Mouse (Mus musculus) intestine, embryonic 14.5 days (tissue): ENCODE results near the gene Tmed6. TPM values are rescaled to one million over a fixed set of nuclear protein-coding genes. Genes with fewer than 3 reads are reported as not detected.
"Not testable (repeated sequence)": the region's sequence is repeated elsewhere in the genome, so short reads cannot be mapped to it uniquely, and the experiment has no call there.

ENCODE experiments used
- ATAC-seq: fragments of 200-750 bp; cut with Nextera tagmentation; replicated peaks from 2 replicates; pipeline ENCODE4 v1.8.0; 2017; ENCODE audit warnings: low read depth, moderate number of reproducible peaks, moderate TSS enrichment, moderate library complexity; ENCODE audit not compliant: low FRiP score, low TSS enrichment
- DNase-seq: peaks from one replicate; pipeline ENCODE4 v3.0.0-alpha.2; 2018; ENCODE audit warnings: low spot score
- H3K27ac ChIP-seq: fragments of 300-500 bp; sonication (generic); 2 replicates; pipeline ENCODE4 v1.5.1; 2014; ENCODE audit warnings: low read depth, mild to moderate bottlenecking, control low read depth
- H3K27me3 ChIP-seq: fragments of 300-500 bp; sonication (generic); replicated peaks from 2 replicates; pipeline ENCODE4 v1.6.1; 2014; ENCODE audit warnings: low read length, control low read depth; ENCODE audit not compliant: control insufficient read depth, insufficient read depth
- H3K36me3 ChIP-seq: fragments of 300-500 bp; sonication (generic); 2 replicates; pipeline ENCODE4 v1.6.1; 2014; ENCODE audit warnings: low read length, control low read depth; ENCODE audit not compliant: control insufficient read depth, insufficient read depth
- H3K4me1 ChIP-seq: fragments of 300-500 bp; sonication (generic); replicated peaks from 2 replicates; pipeline ENCODE4 v1.6.1; 2014; ENCODE audit warnings: low read length, control low read depth, mixed read lengths; ENCODE audit not compliant: control insufficient read depth, insufficient read depth
- H3K4me2 ChIP-seq: fragments of 300-500 bp; sonication (generic); 2 replicates; pipeline ENCODE4 v1.6.1; 2014; ENCODE audit warnings: low read length
- H3K4me3 ChIP-seq: fragments of 300-500 bp; sonication (generic); 2 replicates; pipeline ENCODE4 v1.5.1; 2014; ENCODE audit warnings: low read depth, low read length, control low read depth, mixed read lengths
- H3K9ac ChIP-seq: fragments of 300-500 bp; sonication (generic); 2 replicates; pipeline ENCODE4 v1.6.1; 2014; ENCODE audit warnings: mild to moderate bottlenecking, low read length
- H3K9me3 ChIP-seq: fragments of 300-500 bp; sonication (generic); 2 replicates; pipeline ENCODE4 v1.6.1; 2016; ENCODE audit warnings: low read length, control low read depth; ENCODE audit not compliant: control insufficient read depth
- WGBS: fragments of 180-500 bp; shearing (Covaris S2); extraction: QIAGEN DNeasy Blood & Tissue Kit; methylation state at CpG from one replicate; pipeline ENCODE4 v1.1.7; 2014; 5-methylcytosine and 5-hydroxymethylcytosine counted together
- polyA plus RNA-seq: library from polyadenylated mRNA; unstranded; fragments of >200 nt; fragmentation: Nextera tagmentation; extraction: Ambion mirVana; gene quantifications from 2 replicates; pipeline ENCODE4 v1.2.1, GENCODE M21; 2014

Tmed6 gene
- polyA plus RNA-seq, 1 experiment from 2014 or later, result 21.3 TPM

DNA sequence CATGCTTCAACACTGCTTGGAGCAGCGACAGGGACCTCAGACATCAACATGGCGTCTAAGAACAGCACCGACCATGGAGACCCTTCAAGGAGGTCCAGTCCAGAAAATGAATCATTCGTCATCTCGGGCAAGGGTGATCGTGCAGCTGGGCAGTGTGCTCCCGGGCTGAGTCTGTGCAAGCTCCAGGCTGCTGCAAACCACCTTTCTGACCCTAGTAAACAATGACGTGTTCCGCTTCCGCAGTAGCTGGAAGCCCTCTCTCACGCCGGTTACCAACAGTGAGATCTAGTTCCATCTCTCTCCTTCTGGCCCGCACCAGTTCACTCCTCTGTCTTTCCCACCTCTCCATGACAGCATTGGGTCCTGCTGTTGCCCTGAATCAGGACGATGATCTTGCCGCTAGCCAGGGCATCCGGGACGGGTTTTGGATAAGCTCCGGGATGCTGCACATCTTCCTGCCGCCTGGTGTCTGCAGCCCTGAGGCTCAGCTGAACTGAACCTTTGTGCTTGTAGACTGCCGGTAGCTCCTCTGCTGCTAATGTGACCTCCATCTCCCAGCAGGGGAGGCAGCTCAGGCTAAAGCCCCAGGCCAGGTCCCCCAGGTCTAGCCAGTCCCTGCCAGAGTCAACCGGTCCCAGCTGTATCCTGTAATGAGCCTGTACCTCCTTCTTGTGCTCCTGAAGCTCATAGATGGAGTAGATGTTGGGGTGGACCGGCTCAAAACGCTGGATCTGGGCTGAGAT lies 43.7 kb upstream of the Tmed6 start:
- WGBS, result 49% methylated on average over 23 of the region's 23 CpGs
- Histone ChIP-seq H3K9ac (peak overlapping the region; percentile 32; the same call in 1 of the 2 replicates), H3K27me3 (no peaks in the 10 kb centered on the region), H3K4me2 (peak overlapping the region; percentile 42), H3K4me3 (peak overlapping the region; percentile 21), H3K36me3 (no peaks in the 10 kb centered on the region), H3K4me1 (no peaks in the 10 kb centered on the region), H3K9me3 (no peaks in the 10 kb centered on the region), H3K27ac (peak overlapping the region; percentile 13; the same call in 1 of the 2 replicates)
- no peak for DNase-seq
- ATAC-seq, result 0 out of 2 replicates have a peak, but pooled peaks have one; percentile 43

DNA sequence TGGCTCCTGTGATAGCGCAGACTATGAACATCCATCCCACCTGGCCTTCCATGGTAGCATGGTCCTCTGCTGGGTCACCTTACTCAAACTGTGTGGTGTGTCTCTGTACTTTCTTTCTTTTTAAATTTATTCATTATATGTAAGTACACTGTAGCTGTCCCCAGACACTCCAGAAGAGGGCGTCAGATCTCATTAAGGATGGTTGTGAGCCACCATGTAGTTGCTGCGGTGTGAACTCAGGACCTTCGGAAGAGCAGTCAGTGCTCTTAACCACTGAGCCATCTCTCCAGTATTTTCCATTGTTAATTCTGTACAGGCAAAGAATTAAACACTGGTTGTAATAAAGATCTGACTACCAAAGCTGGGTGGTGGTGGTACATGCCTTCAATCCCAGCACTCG lies 42.6 kb upstream of the Tmed6 start:
- not testable (repeated sequence) for H3K4me2 ChIP-seq, H3K36me3 ChIP-seq, ATAC-seq, H3K9me3 ChIP-seq, DNase-seq, H3K27me3 ChIP-seq, H3K4me3 ChIP-seq, H3K27ac ChIP-seq, H3K4me1 ChIP-seq, H3K9ac ChIP-seq
- 94% methylated on average over 5 of the region's 5 CpGs for WGBS

DNA sequence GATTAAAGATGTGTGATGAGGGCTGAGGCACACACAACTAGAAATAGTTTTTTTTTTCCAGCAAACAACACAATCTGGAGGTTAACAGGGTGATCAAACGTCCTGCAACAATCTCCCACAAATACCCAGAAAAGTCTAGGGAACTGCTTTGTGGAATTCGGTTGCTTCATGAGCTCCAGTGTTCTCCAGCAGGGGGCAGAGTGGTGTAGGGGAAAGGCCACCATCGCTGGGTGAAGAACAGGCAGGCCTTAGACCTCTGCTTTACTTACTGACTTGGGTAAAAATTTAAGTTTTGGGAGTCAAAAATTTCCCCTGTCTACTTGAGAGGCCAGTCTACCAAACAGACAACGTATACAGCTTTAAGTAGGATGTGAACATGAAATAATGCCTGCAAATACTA lies 39.1 kb upstream of the Tmed6 start:
- ATAC-seq (no peak), DNase-seq (peak; percentile 93)
- Histone ChIP-seq H3K27me3 (no peaks in the 10 kb centered on the region), H3K9me3 (no peaks in the 10 kb centered on the region), H3K27ac (no peak overlapping the region), H3K4me1 (no peaks in the 10 kb centered on the region), H3K9ac (no peak overlapping the region), H3K36me3 (no peaks in the 10 kb centered on the region), H3K4me3 (no peak overlapping the region), H3K4me2 (no peak overlapping the region)
- 13% methylated on average over 4 of the region's 4 CpGs for WGBS

DNA sequence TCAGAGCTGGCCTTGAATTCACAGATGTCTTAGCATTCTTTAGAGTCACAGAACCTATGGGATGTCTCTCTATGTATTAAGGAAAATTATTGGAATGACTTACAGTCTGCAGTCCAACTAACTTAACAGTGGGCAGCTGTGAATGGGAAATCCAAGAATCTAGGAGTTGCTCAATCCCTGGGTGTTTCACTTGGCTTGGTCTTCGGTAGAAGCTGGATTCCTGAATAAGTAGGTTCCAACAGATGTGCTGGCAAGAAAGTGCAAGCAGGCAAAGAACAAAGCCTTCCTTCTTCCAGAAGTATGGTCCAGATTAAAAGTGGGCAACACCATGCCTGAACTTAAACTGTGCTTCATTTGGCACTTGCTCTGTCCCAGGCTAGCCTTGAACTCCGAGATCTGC lies 35.2 kb upstream of the Tmed6 start:
- no peaks in the 10 kb centered on the region for H3K27me3 ChIP-seq
- WGBS, result 75% methylated on average over 2 of the region's 2 CpGs
- H3K4me2 ChIP-seq, result no peak overlapping the region
- H3K9me3 ChIP-seq, result no peaks in the 10 kb centered on the region
- no peak overlapping the region for H3K27ac ChIP-seq
- ATAC-seq, result no peak
- no peaks in the 10 kb centered on the region for H3K4me1 ChIP-seq
- no peak for DNase-seq
- H3K4me3 ChIP-seq, result no peak overlapping the region
- no peak overlapping the region for H3K9ac ChIP-seq
- no peaks in the 10 kb centered on the region for H3K36me3 ChIP-seq

DNA sequence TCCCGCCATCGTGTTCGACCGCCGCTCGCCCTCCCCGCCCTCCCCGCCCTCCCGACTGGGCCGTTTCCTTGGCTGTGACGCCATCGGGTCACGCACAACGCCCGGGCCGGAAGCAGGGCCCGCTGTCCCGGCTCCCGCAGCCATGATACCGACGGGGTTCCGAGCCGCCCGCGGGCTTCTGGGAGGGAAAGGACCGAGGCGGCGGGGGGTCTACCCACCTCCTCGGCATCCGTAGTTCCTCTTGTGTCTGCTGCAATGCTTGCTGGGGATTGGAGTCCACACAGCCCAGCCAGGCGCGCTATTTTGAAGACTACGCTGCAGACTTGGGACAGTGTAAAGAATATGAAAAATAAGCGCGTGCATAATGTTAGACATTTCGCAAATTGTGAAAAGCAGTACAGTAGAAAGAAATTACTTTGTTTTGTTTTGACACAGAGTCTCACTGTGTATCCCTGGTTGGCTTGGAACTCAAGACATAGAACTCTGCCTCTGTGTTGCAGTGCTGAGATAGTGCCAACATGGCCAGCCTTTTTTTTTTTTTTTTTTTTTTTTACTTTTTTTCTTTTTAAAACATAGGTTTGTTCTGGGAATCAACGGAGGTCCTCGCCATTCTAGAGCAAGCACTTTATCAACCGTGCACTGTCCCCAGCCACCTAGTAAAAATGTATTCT lies 31.1 kb upstream of the Tmed6 start, which contains the start of gene Terf2:
Gene Terf2, minus strand, starts transcription at position 182 of the 671 bp plus-strand sequence.
- H3K27me3 ChIP-seq, result no peaks in the 10 kb centered on the region
- H3K4me2 ChIP-seq, result peak within 1 kb of the TSS; percentile 77
- H3K9me3 ChIP-seq, result no peaks in the 10 kb centered on the region
- peaks cover 30% of the 10 kb centered on the region for H3K36me3 ChIP-seq
- H3K27ac ChIP-seq, result peak within 1 kb of the TSS; percentile 90
- WGBS, result 3% methylated on average over 34 of the region's 39 CpGs
- H3K9ac ChIP-seq, result peak within 1 kb of the TSS; percentile 89
- peaks cover 14% of the 10 kb centered on the region for H3K4me1 ChIP-seq
- DNase-seq, result peak; percentile 96
- peak; percentile 95 for ATAC-seq
- peak within 1 kb of the TSS; percentile 87 for H3K4me3 ChIP-seq

DNA sequence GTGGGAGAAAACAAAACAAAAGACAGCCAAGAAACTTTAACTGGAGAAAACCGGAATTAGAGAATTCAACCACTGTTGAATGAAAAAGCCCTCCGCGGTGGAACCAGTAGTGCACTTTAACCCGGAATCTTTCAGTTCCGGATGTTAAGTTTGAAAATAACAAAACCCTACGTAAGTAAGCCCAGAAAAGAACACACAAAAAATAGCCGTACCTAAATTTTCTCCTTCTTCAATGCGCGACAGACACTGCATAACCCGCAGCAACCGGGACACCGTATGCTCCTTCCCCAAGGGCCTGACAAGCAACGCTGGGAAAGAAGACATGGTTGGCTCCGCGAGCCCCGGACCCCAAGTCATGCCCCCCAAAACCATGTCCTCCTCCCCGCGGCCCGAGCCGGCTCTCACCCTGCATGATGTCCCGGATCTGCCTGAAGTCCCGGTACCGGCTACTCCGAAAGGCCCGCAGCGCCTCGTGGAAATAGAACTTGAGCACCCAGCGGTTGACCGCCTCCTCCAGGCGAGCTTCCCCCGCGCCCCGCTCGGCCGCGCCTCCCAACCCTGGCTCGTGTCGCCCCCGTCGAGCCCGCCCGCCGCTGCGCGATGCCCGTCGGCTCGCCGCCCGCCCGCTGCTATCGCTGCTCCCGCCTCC lies 30.4 kb upstream of the Tmed6 start:
- H3K4me3 ChIP-seq, result peak overlapping the region; percentile 87
- peak overlapping the region; percentile 89 for H3K9ac ChIP-seq
- no peak for DNase-seq
- peak; percentile 78 for ATAC-seq
- H3K9me3 ChIP-seq, result no peaks in the 10 kb centered on the region
- H3K27me3 ChIP-seq, result no peaks in the 10 kb centered on the region
- peaks cover 14% of the 10 kb centered on the region for H3K4me1 ChIP-seq
- peak overlapping the region; percentile 77 for H3K4me2 ChIP-seq
- H3K27ac ChIP-seq, result peak overlapping the region; percentile 90
- under 1% methylated on average over 52 of the region's 53 CpGs for WGBS
- peaks cover 37% of the 10 kb centered on the region for H3K36me3 ChIP-seq

DNA sequence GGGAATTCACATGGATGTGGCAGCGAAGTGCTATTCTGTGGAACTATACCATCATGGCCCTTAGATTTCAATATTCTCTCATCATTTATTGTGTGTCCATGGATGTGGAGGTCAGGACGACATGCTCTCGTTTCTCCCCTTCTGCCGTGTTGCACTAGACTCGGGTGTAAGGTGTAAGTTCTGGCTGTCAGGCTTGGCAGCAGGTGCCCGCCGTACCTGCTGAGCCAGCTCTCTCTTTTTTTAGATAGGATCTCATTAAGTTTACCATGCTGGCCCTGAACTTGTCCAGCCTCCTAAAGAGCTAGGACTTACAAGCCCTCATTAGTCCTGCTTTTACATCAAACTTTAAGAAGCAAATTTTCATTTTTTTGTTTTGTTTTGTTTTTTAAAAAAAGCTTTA lies 25.1 kb upstream of the Tmed6 start:
- H3K36me3 ChIP-seq, result peaks cover 71% of the 10 kb centered on the region
- no peaks in the 10 kb centered on the region for H3K9me3 ChIP-seq
- no peak overlapping the region for H3K9ac ChIP-seq
- peaks cover 14% of the 10 kb centered on the region for H3K4me1 ChIP-seq
- ATAC-seq (no peak), DNase-seq (no peak)
- H3K27me3 ChIP-seq, result no peaks in the 10 kb centered on the region
- 95% methylated on average over 7 of the region's 7 CpGs for WGBS
- no peak overlapping the region for H3K4me2 ChIP-seq
- H3K4me3 ChIP-seq, result no peak overlapping the region
- no peak overlapping the region for H3K27ac ChIP-seq

DNA sequence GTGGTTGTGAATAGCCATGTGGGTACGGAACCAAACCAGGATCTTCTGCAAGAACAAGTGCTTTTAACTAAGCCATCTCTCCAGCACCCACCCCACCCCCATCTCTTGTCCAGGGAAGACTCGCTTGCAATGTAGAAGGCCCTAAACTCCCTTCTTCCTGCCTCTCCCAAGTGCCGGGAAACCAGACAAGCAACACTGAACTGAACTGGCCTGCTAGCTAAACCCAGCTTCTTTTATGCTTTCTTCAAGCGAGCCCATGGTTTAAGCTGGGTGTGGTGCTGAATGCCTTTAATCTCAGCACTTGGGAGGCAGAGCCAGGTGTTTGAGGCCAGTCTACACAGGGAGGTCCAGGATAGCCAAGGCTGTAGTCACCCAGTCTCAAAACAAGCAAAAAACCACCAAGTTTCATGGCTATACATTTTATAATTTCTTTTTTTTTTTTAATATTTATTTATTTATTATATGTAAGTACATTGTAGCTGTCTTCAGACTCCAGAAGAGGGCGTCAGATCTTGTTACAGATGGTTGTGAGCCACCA lies 23.2 kb upstream of the Tmed6 start:
- Histone ChIP-seq H3K9me3 (no peaks in the 10 kb centered on the region), H3K4me1 (no peaks in the 10 kb centered on the region), H3K36me3 (peaks cover 72% of the 10 kb centered on the region), H3K9ac (no peak overlapping the region), H3K4me2 (no peak overlapping the region), H3K27me3 (no peaks in the 10 kb centered on the region), H3K27ac (no peak overlapping the region), H3K4me3 (no peak overlapping the region)
- DNase-seq (no peak), ATAC-seq (no peak)
- WGBS, result 94% methylated on average over 5 of the region's 5 CpGs
